Mouse (Mus musculus): ENCODE measurements around the gene Golgb1.

DNA sequence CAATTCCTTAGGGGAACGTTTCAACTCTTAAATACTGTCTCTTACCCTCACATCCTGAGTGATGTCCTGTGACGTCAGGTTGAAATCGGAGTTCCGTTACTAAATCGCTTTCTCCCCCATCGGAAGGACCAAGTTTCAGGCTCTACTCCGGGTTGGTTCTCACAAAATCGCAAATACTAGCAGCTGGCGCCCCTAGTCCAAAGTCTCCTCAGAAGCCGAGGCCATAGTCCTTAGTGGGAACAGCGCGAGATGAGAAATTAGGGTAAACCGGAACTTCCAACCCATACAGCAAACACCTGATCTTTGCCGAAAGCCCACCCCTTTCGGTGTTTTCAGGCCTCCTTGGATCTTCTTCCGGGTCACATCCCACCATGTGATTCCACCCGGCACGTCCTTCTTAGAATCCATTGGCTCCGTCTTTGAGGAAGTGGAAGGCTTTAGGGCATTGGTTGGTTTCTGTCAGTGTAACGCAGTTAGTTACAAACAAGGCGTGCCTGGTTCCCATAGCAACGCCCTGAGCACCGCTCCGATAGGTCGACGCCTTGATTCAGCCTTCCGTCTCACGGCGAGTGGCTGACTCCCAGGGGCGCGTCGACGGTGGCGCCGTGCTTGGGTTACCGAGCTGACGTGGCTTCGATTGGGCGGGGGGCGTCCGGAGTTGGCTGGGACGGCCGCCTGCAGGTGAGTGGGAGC lies at the start of gene Golgb1, which contains the start of gene Eaf2:
- TF ChIP-seq TCF12 (IDR thresholded peaks at IDR 0.05; ENCODE audit: insufficient read depth, poor library complexity, severe bottlenecking) (no peak), POLR2A (IDR thresholded peaks at IDR 0.05; ENCODE audit: insufficient read length, low read depth) (peak; percentile 84), E2F4 (IDR thresholded peaks at IDR 0.05; ENCODE audit: insufficient read depth) (no peak)
